Mouse (Mus musculus): ENCODE results near the gene Mier2. TPM values are rescaled to one million over a fixed set of nuclear protein-coding genes. Genes with fewer than 3 reads are reported as not detected.

The Mier2 gene
- 10.0 to 20.6 TPM (median 14.6 TPM) in 3 replicates for total RNA-seq (2017)

GRCm38 (mm10) chr10:79554330-79555237 lies at the start of gene Mier2:
Mier2 (minus strand) TSS chr10:79555199.
- peak; percentile 44 for ATAC-seq (replicated peaks; ENCODE audit: insufficient number of reproducible peaks, low FRiP score, low TSS enrichment, poor library complexity, severe bottlenecking)

- no peak for ATAC-seq (replicated peaks; ENCODE audit: insufficient number of reproducible peaks, low FRiP score, low TSS enrichment, poor library complexity, severe bottlenecking)
These were observed 42.9 kb upstream of the Mier2 start for GRCm38 (mm10) chr10:79597936-79598230.

GRCm38 (mm10) chr10:79597051-79597935 lies 42.3 kb upstream of the Mier2 start:
- no peak for ATAC-seq (replicated peaks; ENCODE audit: insufficient number of reproducible peaks, low FRiP score, low TSS enrichment, poor library complexity, severe bottlenecking)

- no peak for ATAC-seq (replicated peaks; ENCODE audit: insufficient number of reproducible peaks, low FRiP score, low TSS enrichment, poor library complexity, severe bottlenecking)
These were observed 40.6 kb upstream of the Mier2 start for GRCm38 (mm10) chr10:79595590-79595929.

GRCm38 (mm10) chr10:79594872-79595589 lies 40.0 kb upstream of the Mier2 start:
- ATAC-seq (replicated peaks; ENCODE audit: insufficient number of reproducible peaks, low FRiP score, low TSS enrichment, poor library complexity, severe bottlenecking), result peak; percentile 79

- no peak for ATAC-seq (replicated peaks; ENCODE audit: insufficient number of reproducible peaks, low FRiP score, low TSS enrichment, poor library complexity, severe bottlenecking)
These were observed 39.1 kb upstream of the Mier2 start for GRCm38 (mm10) chr10:79594111-79594510.

GRCm38 (mm10) chr10:79590702-79591101 lies 35.7 kb upstream of the Mier2 start:
- ATAC-seq (replicated peaks; ENCODE audit: insufficient number of reproducible peaks, low FRiP score, low TSS enrichment, poor library complexity, severe bottlenecking), result peak; percentile 54; the same call in 1 of the 2 replicates

- no peak for ATAC-seq (replicated peaks; ENCODE audit: insufficient number of reproducible peaks, low FRiP score, low TSS enrichment, poor library complexity, severe bottlenecking)
These were observed 32.7 kb upstream of the Mier2 start for GRCm38 (mm10) chr10:79587752-79588126.

- ATAC-seq (replicated peaks; ENCODE audit: insufficient number of reproducible peaks, low FRiP score, low TSS enrichment, poor library complexity, severe bottlenecking), result no peak
These were observed 32.2 kb upstream of the Mier2 start, which contains the start of gene Theg for GRCm38 (mm10) chr10:79587061-79587751. Theg (minus strand) TSS chr10:79587331.

- no peak for ATAC-seq (replicated peaks; ENCODE audit: insufficient number of reproducible peaks, low FRiP score, low TSS enrichment, poor library complexity, severe bottlenecking)
These were observed 31.2 kb upstream of the Mier2 start for GRCm38 (mm10) chr10:79586243-79586642.

GRCm38 (mm10) chr10:79585723-79586122 lies 30.7 kb upstream of the Mier2 start:
- ATAC-seq (replicated peaks; ENCODE audit: insufficient number of reproducible peaks, low FRiP score, low TSS enrichment, poor library complexity, severe bottlenecking), result no peak; the same call in 1 of the 2 replicates

- ATAC-seq (replicated peaks; ENCODE audit: insufficient number of reproducible peaks, low FRiP score, low TSS enrichment, poor library complexity, severe bottlenecking), result no peak
These were observed 30.1 kb upstream of the Mier2 start for GRCm38 (mm10) chr10:79585136-79585535.

- ATAC-seq (replicated peaks; ENCODE audit: insufficient number of reproducible peaks, low FRiP score, low TSS enrichment, poor library complexity, severe bottlenecking), result no peak
These were observed 29.4 kb upstream of the Mier2 start for GRCm38 (mm10) chr10:79584426-79584825.

GRCm38 (mm10) chr10:79584021-79584420 lies 29.0 kb upstream of the Mier2 start:
- no peak for ATAC-seq (replicated peaks; ENCODE audit: insufficient number of reproducible peaks, low FRiP score, low TSS enrichment, poor library complexity, severe bottlenecking)

- ATAC-seq (replicated peaks; ENCODE audit: insufficient number of reproducible peaks, low FRiP score, low TSS enrichment, poor library complexity, severe bottlenecking), result no peak
These were observed 26.5 kb upstream of the Mier2 start for GRCm38 (mm10) chr10:79581501-79581900.

- ATAC-seq (replicated peaks; ENCODE audit: insufficient number of reproducible peaks, low FRiP score, low TSS enrichment, poor library complexity, severe bottlenecking), result no peak
These were observed 25.8 kb upstream of the Mier2 start for GRCm38 (mm10) chr10:79580811-79581210.

GRCm38 (mm10) chr10:79580356-79580755 lies 25.4 kb upstream of the Mier2 start:
- no peak for ATAC-seq (replicated peaks; ENCODE audit: insufficient number of reproducible peaks, low FRiP score, low TSS enrichment, poor library complexity, severe bottlenecking)

- ATAC-seq (replicated peaks; ENCODE audit: insufficient number of reproducible peaks, low FRiP score, low TSS enrichment, poor library complexity, severe bottlenecking), result no peak
These were observed 24.8 kb upstream of the Mier2 start for GRCm38 (mm10) chr10:79579781-79580180.

Data from monocyte, adult 5-6 weeks (primary cell).